Mouse (Mus musculus) midbrain, embryonic 16.5 days (tissue): ENCODE results near the gene 4930438A08Rik. TPM values are rescaled to one million over a fixed set of nuclear protein-coding genes. Genes with fewer than 3 reads are reported as not detected.

Experiments
- ATAC-seq: fragments of 200-750 bp; cut with Nextera tagmentation; 2 replicates; pipeline ENCODE4 v1.8.0; 2017; ENCODE audit warnings: moderate TSS enrichment
- H3K27ac ChIP-seq: fragments of 300-500 bp; sonication (generic); 2 replicates; pipeline ENCODE4 v1.5.1; 2014; ENCODE audit warnings: mild to moderate bottlenecking, low read length, mixed read lengths
- H3K27me3 ChIP-seq: fragments of 300-500 bp; sonication (generic); 2 replicates; pipeline ENCODE4 v1.6.1; 2014; ENCODE audit warnings: low read depth, low read length, mixed read lengths; ENCODE audit not compliant: control insufficient read depth, insufficient read depth
- H3K36me3 ChIP-seq: fragments of 300-500 bp; sonication (generic); 2 replicates; pipeline ENCODE4 v1.6.1; 2014; ENCODE audit warnings: mild to moderate bottlenecking, low read length, moderate library complexity, mixed read lengths; ENCODE audit not compliant: control insufficient read depth, insufficient read depth
- H3K4me1 ChIP-seq: fragments of 300-500 bp; sonication (generic); 2 replicates; pipeline ENCODE4 v1.6.1; 2014; ENCODE audit warnings: mild to moderate bottlenecking, low read length, mixed read lengths; ENCODE audit not compliant: control insufficient read depth, insufficient read depth
- H3K4me2 ChIP-seq: fragments of 300-500 bp; sonication (generic); 2 replicates; pipeline ENCODE4 v1.6.1; 2014; ENCODE audit warnings: mild to moderate bottlenecking, low read length, mixed read lengths
- H3K4me3 ChIP-seq: fragments of 300-500 bp; sonication (generic); 2 replicates; pipeline ENCODE4 v1.5.1; 2014; ENCODE audit warnings: low read depth, mild to moderate bottlenecking, low read length, moderate library complexity, mixed read lengths
- H3K9ac ChIP-seq: fragments of 300-500 bp; sonication (generic); 2 replicates; pipeline ENCODE4 v1.6.1; 2014; ENCODE audit warnings: low read depth, low read length, mixed read lengths
- H3K9me3 ChIP-seq: fragments of 300-500 bp; sonication (generic); replicated peaks from 2 replicates; pipeline ENCODE4 v1.6.1; 2014; ENCODE audit warnings: mild to moderate bottlenecking, low read length, mixed read lengths; ENCODE audit not compliant: control insufficient read depth, poor library complexity, severe bottlenecking
- WGBS: fragments of 180-500 bp; shearing (Covaris S2); extraction: QIAGEN DNeasy Blood & Tissue Kit; methylation state at CpG from one replicate; pipeline ENCODE4 v1.1.7; 2014; 5-methylcytosine and 5-hydroxymethylcytosine counted together
- polyA plus RNA-seq: library from polyadenylated mRNA; unstranded; fragments of >200 nt; fragmentation: Nextera tagmentation; extraction: Ambion mirVana; gene quantifications from 2 replicates; pipeline ENCODE4 v1.2.1, GENCODE M21; 2015

The 4930438A08Rik gene
- polyA plus RNA-seq, 1 experiment from 2014 or later: not detected

- Histone ChIP-seq H3K4me3 (no peak overlapping the region), H3K36me3 (peaks cover 4% of the 10 kb centered on the region; the same call in 1 of the 2 replicates), H3K9me3 (no peaks in the 10 kb centered on the region), H3K9ac (no peak overlapping the region), H3K27me3 (no peaks in the 10 kb centered on the region), H3K4me1 (peaks cover 13% of the 10 kb centered on the region), H3K27ac (no peak overlapping the region), H3K4me2 (no peak overlapping the region)
- no peak for ATAC-seq
- 97% methylated on average over 9 of the region's 9 CpGs for WGBS
Observed at GRCm38 (mm10) chr11:58308661-58309060, 34.1 kb downstream of the 4930438A08Rik start.

DNA sequence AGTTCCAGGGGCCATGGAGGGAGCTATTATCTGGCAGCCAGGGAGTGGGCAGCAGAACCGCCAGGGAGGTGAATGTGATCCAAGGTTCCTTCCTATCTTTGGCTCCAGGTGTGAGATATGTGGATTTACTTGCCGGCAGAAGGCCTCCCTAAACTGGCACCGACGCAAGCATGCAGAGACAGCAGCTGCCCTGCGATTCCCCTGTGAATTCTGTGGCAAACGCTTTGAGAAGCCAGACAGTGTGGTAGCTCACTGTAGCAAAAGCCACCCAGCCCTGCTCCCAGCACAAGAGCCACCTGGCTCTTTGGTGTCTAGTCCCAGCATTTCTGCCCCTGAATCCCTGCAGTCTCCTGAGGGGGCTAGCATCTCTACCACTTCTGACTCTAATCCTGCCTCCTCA, 39.5 kb downstream of the 4930438A08Rik start:
- no peak overlapping the region for H3K27ac ChIP-seq
- no peaks in the 10 kb centered on the region for H3K9me3 ChIP-seq
- 70% methylated on average over 6 of the region's 6 CpGs for WGBS
- H3K27me3 ChIP-seq: no peaks in the 10 kb centered on the region
- no peaks in the 10 kb centered on the region for H3K4me1 ChIP-seq
- ATAC-seq: no peak
- peaks cover 25% of the 10 kb centered on the region for H3K36me3 ChIP-seq
- no peak overlapping the region for H3K9ac ChIP-seq
- H3K4me2 ChIP-seq: no peak overlapping the region
- H3K4me3 ChIP-seq: no peak overlapping the region

DNA sequence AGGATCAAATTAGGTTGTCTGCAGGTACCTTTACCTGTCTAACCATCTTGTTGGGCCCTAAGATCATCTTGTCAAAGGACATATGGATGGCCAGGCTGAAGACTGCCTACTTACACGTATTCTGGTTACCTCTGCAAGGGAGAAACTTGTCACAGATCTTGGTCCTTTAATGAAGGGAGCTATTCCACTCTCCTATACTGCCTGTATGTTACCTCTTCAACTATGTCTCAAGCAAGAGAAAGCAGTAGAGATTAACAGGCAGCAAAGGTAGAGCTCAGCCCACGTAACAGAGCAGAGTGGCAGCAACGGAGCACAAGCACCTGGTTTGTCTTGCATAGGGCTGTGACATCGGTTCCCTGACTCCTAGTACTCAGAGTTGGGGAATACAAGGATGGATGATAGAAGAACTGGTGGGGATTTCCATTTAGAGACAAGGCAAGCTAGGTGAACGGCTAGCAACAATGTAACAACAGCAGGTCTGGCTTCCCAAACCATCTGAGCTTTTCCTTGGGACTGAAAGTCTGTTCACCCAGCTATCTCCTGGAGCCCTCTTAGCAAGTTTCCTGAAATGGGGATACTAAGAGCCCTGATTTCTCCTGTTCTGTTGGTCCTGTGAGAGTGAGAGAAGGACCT, 41.1 kb downstream of the 4930438A08Rik start:
- Histone ChIP-seq H3K27ac (no peak overlapping the region), H3K4me2 (no peak overlapping the region), H3K36me3 (peaks cover 25% of the 10 kb centered on the region), H3K9ac (no peak overlapping the region), H3K4me3 (no peak overlapping the region), H3K4me1 (no peaks in the 10 kb centered on the region), H3K27me3 (no peaks in the 10 kb centered on the region), H3K9me3 (no peaks in the 10 kb centered on the region)
- ATAC-seq: no peak
- WGBS: 94% methylated on average over 5 of the region's 5 CpGs

DNA sequence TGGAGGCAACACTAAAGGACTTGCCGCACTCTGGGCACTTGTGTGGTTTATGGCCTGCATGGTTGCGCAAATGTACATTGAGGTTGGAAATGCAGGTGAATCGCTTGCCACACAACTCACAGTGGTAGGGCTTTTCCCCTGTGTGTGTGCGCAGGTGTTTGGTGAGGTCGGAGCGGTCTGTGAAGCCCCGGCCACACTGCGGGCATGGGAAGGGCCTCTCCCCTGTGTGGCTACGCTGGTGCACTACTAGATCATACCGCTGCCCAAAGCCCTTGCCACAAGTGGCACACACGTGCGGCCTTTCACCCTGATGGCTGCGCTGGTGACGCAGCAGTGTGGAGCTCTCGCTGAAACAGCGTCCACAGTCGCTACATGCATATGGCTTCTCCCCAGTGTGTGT, 41.7 kb downstream of the 4930438A08Rik start:
- peaks cover 25% of the 10 kb centered on the region for H3K36me3 ChIP-seq
- no peak overlapping the region for H3K27ac ChIP-seq
- no peaks in the 10 kb centered on the region for H3K9me3 ChIP-seq
- no peak overlapping the region for H3K4me3 ChIP-seq
- WGBS: 78% methylated on average over 17 of the region's 17 CpGs
- H3K4me2 ChIP-seq: no peak overlapping the region
- H3K27me3 ChIP-seq: no peaks in the 10 kb centered on the region
- ATAC-seq: peak; percentile 40; the same call in 1 of the 2 replicates
- no peak overlapping the region for H3K9ac ChIP-seq
- peaks cover 1% of the 10 kb centered on the region for H3K4me1 ChIP-seq

DNA sequence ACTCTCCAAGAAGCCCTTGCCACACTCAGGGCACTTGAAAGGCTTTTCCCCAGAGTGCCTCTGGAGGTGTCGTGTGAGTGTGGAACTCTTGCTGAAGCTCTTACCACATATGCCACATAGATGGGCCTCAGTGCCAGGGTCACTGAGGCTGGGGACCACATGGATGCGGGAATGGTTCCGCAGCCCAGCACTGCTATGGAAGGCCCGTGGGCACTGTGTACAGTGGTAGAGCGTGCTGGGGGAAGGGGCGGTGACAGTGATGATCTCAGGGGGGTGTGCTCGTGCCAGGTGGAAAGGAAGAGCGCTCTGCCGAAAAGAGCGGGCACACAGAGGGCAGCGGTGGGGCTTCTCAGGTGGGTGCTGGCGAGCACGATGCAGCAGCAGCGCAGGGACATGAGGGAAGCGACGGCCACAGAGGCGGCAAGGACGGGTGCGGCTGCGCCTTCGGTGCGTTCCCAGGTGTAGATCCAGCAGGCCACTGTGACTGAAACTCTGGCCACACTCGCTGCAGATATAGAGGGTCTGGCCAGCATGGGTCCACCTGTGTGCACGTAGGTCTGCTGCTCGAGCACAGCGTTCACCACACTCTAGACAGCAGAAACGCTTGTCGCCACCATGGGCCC, 42.3 kb downstream of the 4930438A08Rik start:
- 68% methylated on average over 28 of the region's 28 CpGs for WGBS
- H3K27ac ChIP-seq: no peak overlapping the region
- H3K9ac ChIP-seq: no peak overlapping the region
- H3K4me1 ChIP-seq: peaks cover 6% of the 10 kb centered on the region
- no peak overlapping the region for H3K4me2 ChIP-seq
- peaks cover 25% of the 10 kb centered on the region for H3K36me3 ChIP-seq
- no peaks in the 10 kb centered on the region for H3K27me3 ChIP-seq
- peak; percentile 31 for ATAC-seq
- no peaks in the 10 kb centered on the region for H3K9me3 ChIP-seq
- no peak overlapping the region for H3K4me3 ChIP-seq

- H3K36me3 ChIP-seq: peaks cover 10% of the 10 kb centered on the region
- WGBS: under 1% methylated on average over 59 of the region's 63 CpGs
- no peaks in the 10 kb centered on the region for H3K27me3 ChIP-seq
- H3K4me3 ChIP-seq: peak overlapping the region; percentile 62
- H3K9me3 ChIP-seq: no peaks in the 10 kb centered on the region
- H3K4me2 ChIP-seq: peak overlapping the region; percentile 92
- ATAC-seq: peak; percentile 98
- H3K9ac ChIP-seq: peak overlapping the region; percentile 82
- peaks cover 20% of the 10 kb centered on the region for H3K4me1 ChIP-seq
- peak overlapping the region; percentile 91 for H3K27ac ChIP-seq
Observed at GRCm38 (mm10) chr11:58322824-58323569, 48.4 kb downstream of the 4930438A08Rik start.

DNA sequence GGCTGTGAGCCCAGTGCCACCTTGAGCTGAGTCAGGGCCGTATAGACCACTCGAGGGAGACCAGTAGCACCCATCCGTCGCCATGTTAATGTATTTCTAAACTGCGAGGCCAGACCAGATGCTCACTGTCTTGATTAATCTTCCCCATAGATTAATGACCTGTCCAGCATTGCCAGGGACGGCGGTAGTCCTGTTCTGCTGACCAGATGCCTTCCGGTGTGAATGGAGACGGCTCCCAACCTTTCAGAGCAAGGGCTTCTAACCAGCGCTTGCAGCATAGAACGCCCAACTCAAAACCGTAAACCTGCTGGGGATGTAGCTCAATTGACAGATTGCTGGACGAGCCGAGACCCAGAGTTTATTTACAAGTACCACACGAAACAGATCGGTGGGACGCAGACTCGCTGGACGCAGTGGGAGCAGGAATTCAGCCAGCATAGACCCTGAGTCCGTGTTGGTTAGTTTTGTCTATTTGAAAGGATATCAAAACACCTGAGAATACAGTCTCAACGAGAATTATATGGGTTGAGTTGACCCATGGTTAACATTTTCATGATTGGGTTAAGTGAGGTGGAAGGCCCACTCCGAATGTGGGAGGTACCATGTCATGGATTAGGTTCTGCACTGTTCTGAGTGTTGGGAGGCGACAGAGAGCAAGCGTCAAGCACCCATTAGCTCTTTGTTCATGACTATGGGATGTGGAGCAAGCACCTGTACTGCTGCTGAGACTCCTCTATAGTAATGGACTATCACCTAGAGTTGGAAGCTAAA, 49.2 kb downstream of the 4930438A08Rik start:
- Histone ChIP-seq H3K27ac (peak overlapping the region; percentile 91), H3K4me3 (peak overlapping the region; percentile 62), H3K36me3 (peaks cover 8% of the 10 kb centered on the region), H3K9me3 (no peaks in the 10 kb centered on the region), H3K4me1 (peaks cover 24% of the 10 kb centered on the region), H3K9ac (peak overlapping the region; percentile 82), H3K4me2 (peak overlapping the region; percentile 92), H3K27me3 (no peaks in the 10 kb centered on the region)
- 11% methylated on average over 24 of the region's 24 CpGs for WGBS
- no peak; the same call in 1 of the 2 replicates for ATAC-seq

DNA sequence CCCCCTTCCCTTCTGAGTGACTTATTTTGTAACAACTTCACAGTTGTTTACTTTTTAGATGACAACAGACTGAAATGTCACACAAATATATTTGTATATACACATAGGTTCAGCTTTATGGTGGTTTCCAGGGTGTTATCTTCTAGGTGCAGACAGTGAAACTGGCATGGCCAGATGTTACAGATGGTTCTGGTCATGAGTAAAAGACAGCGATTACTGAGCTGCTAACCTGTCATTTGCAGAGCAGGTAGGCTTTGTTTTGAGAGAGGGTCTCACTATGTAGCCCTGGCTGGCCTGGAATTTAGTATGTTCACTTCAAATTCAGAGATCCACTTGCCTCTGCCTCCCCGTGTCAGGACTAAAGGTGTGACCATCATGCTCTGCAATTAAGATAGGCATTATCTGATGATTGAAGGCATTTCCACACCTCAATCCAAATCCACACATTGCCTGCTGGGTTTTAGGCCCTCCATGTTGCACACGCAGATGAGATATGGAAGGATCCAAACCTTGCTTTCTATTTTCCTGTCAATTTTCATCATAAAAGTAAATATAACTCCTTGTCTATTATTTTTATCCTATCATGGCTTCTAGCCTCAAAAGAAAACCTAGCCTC, 50.1 kb downstream of the 4930438A08Rik start:
- H3K9ac ChIP-seq: no peak overlapping the region
- 89% methylated on average over 3 of the region's 3 CpGs for WGBS

More for the DNA sequence above, 50.1 kb downstream of the 4930438A08Rik start:
- Histone ChIP-seq H3K27me3 (no peaks in the 10 kb centered on the region), H3K36me3 (peaks cover 7% of the 10 kb centered on the region), H3K27ac (no peak overlapping the region), H3K9me3 (no peaks in the 10 kb centered on the region), H3K4me3 (no peak overlapping the region), H3K4me2 (no peak overlapping the region), H3K4me1 (peaks cover 33% of the 10 kb centered on the region)
- no peak for ATAC-seq
